Comparison of ENCODE assay signal across 8 mouse cellular contexts in genomic region chr10:127338930-127339682, GRCm38 (mm10). TPM values are rescaled to one million over a fixed set of nuclear protein-coding genes. Genes with fewer than 3 reads are reported as not detected.
A peak's percentile ranks its signal among the peaks of the same experiment; 100 is the strongest.
DNase-seq lines count a peak whose midpoint lies in the region; ATAC-seq lines count a peak whose summit lies in the region.

No protein-coding gene starts in this region.

- WGBS in heart, embryonic 13.5 days = under 1% methylated on average over 31 of the region's 31 CpGs
- under 1% methylated on average over 31 of the region's 31 CpGs for WGBS in liver, embryonic 13.5 days (ENCODE audit: insufficient replicate concordance)
- WGBS in stomach, embryonic 16.5 days = under 1% methylated on average over 30 of the region's 31 CpGs

- H3K27me3 ChIP-seq in heart, embryonic 13.5 days (replicated peaks) = peaks cover 67% of the 10 kb centered on the region
- H3K27me3 ChIP-seq in liver, embryonic 13.5 days = peaks cover 66% of the 10 kb centered on the region
- no peaks in the 10 kb centered on the region for H3K27me3 ChIP-seq in stomach, embryonic 16.5 days (ENCODE audit: control insufficient read depth, insufficient read depth, low read length)

- no peak overlapping the region for H3K27ac ChIP-seq in brown adipose tissue, adult 24 weeks (replicated peaks; ENCODE audit: low read depth, low read length)
- peak overlapping the region; percentile 53; the same call in 1 of the 2 replicates for H3K27ac ChIP-seq in heart, embryonic 13.5 days (replicated peaks)
- 0 out of 2 replicates have a peak overlapping the region, but pooled peaks have one; percentile 39 for H3K27ac ChIP-seq in liver, embryonic 13.5 days
- peak overlapping the region; percentile 89 for H3K27ac ChIP-seq in stomach, embryonic 16.5 days (ENCODE audit: low read length)

- peak overlapping the region; percentile 52 for H3K4me3 ChIP-seq in brown adipose tissue, adult 24 weeks (ENCODE audit: insufficient read depth, low read depth, low read length)
- peak overlapping the region; percentile 57 for H3K4me3 ChIP-seq in heart, embryonic 13.5 days
- peak overlapping the region; percentile 51 for H3K4me3 ChIP-seq in liver, embryonic 13.5 days (replicated peaks)
- peak overlapping the region; percentile 57 for H3K4me3 ChIP-seq in stomach, embryonic 16.5 days (replicated peaks; ENCODE audit: low read length)

- no peaks in the 10 kb centered on the region for H3K9me3 ChIP-seq in heart, embryonic 13.5 days
- no peaks in the 10 kb centered on the region for H3K9me3 ChIP-seq in liver, embryonic 13.5 days (replicated peaks)
- H3K9me3 ChIP-seq in stomach, embryonic 16.5 days (replicated peaks; ENCODE audit: control insufficient read depth, low read length) = no peaks in the 10 kb centered on the region

- H3K36me3 ChIP-seq in heart, embryonic 13.5 days = no peaks in the 10 kb centered on the region
- H3K36me3 ChIP-seq in liver, embryonic 13.5 days = no peaks in the 10 kb centered on the region
- H3K36me3 ChIP-seq in stomach, embryonic 16.5 days (ENCODE audit: control insufficient read depth, insufficient read depth, low read length) = no peaks in the 10 kb centered on the region

- no peaks in the 10 kb centered on the region for H3K4me1 ChIP-seq in brown adipose tissue, adult 24 weeks (ENCODE audit: control insufficient read depth, insufficient read depth, insufficient read length, low read length)
- H3K4me1 ChIP-seq in heart, embryonic 13.5 days = peaks cover 34% of the 10 kb centered on the region
- H3K4me1 ChIP-seq in liver, embryonic 13.5 days (replicated peaks) = peaks cover 36% of the 10 kb centered on the region
- peaks cover 7% of the 10 kb centered on the region for H3K4me1 ChIP-seq in stomach, embryonic 16.5 days (ENCODE audit: control insufficient read depth, insufficient read depth, low read length)

- DNase-seq in fat pad, adult 2 months (ENCODE audit: extremely low read depth, low read depth, low spot score) = peak; percentile 51
- DNase-seq in kidney, postnatal 10 days = peak; percentile 93
- peak; percentile 72 for DNase-seq in liver, embryonic 13.5 days
- DNase-seq in neural tube, embryonic 10.5 days (ENCODE audit: extremely low spot score, low spot score) = peak; percentile 86

- H3K4me2 ChIP-seq in heart, embryonic 13.5 days = peak overlapping the region; percentile 96
- peak overlapping the region; percentile 71 for H3K4me2 ChIP-seq in liver, embryonic 13.5 days
- peak overlapping the region; percentile 73 for H3K4me2 ChIP-seq in stomach, embryonic 16.5 days (ENCODE audit: low read depth, low read length)

- peak overlapping the region; percentile 71 for H3K9ac ChIP-seq in heart, embryonic 13.5 days
- H3K9ac ChIP-seq in liver, embryonic 13.5 days = peak overlapping the region; percentile 45; the same call in 1 of the 2 replicates
- peak overlapping the region; percentile 66 for H3K9ac ChIP-seq in stomach, embryonic 16.5 days (ENCODE audit: low read length)

- ATAC-seq in CD4-positive, CD25-positive, alpha-beta regulatory T cell, adult 4 months = peak; percentile 83
- peak; percentile 53; the same call in 1 of the 2 replicates for ATAC-seq in heart, embryonic 13.5 days (ENCODE audit: extremely low read depth, insufficient number of reproducible peaks, low FRiP score, low TSS enrichment)
- peak; percentile 70 for ATAC-seq in liver, embryonic 13.5 days (ENCODE audit: low read depth)
- peak; percentile 73 for ATAC-seq in stomach, embryonic 16.5 days (ENCODE audit: insufficient read depth, low FRiP score)

RNA-seq across cellular contexts. Expression of gene Gli1, which starts 2.7 kb away (rescaled TPM):
- under 1 TPM; 0.19 to 0.75 TPM for polyA plus RNA-seq in CD4-positive, CD25-positive, alpha-beta regulatory T cell, adult 4 months (2017; shearing (Covaris generic))
- 0.79 TPM in 1 of 2 replicates, not detected in the other for polyA plus RNA-seq in brown adipose tissue, adult 24 weeks (2012; ENCODE audit: insufficient read depth, insufficient read length, missing spikeins)
- 0.93 and 1.4 TPM in 2 replicates for polyA plus RNA-seq in heart, embryonic 13.5 days (2015; fragmentation: Nextera tagmentation; extraction: Ambion mirVana)
- 0.21 and 0.31 TPM in 2 replicates for polyA plus RNA-seq in liver, embryonic 13.5 days (2015; fragmentation: Nextera tagmentation; extraction: Ambion mirVana)
- polyA plus RNA-seq in stomach, embryonic 16.5 days (2015; fragmentation: Nextera tagmentation; extraction: Ambion mirVana) = 9.8 and 9.9 TPM in 2 replicates

RNA-seq across cellular contexts. Expression of gene Inhbe, which starts 15.1 kb away (rescaled TPM):
- not detected for polyA plus RNA-seq in CD4-positive, CD25-positive, alpha-beta regulatory T cell, adult 4 months (2017; shearing (Covaris generic))
- polyA plus RNA-seq in brown adipose tissue, adult 24 weeks (2012; ENCODE audit: insufficient read depth, insufficient read length, missing spikeins) = not detected in 2 replicates
- 0.06 TPM in 1 of 2 replicates, not detected in the other for polyA plus RNA-seq in heart, embryonic 13.5 days (2015; fragmentation: Nextera tagmentation; extraction: Ambion mirVana)
- polyA plus RNA-seq in liver, embryonic 13.5 days (2015; fragmentation: Nextera tagmentation; extraction: Ambion mirVana) = 0.32 and 0.38 TPM in 2 replicates
- 0.06 TPM in 1 of 2 replicates, not detected in the other for polyA plus RNA-seq in stomach, embryonic 16.5 days (2015; fragmentation: Nextera tagmentation; extraction: Ambion mirVana)

RNA-seq across cellular contexts. Expression of gene Arhgap9, which starts 17.3 kb away (rescaled TPM):
- polyA plus RNA-seq in CD4-positive, CD25-positive, alpha-beta regulatory T cell, adult 4 months (2017; shearing (Covaris generic)) = 100 to 1,000 TPM in 1 of 2 experiments, 10 to 100 TPM in 1; 92.4 to 118 TPM
- 0.87 and 1.9 TPM in 2 replicates for polyA plus RNA-seq in brown adipose tissue, adult 24 weeks (2012; ENCODE audit: insufficient read depth, insufficient read length, missing spikeins)
- 1.7 and 1.9 TPM in 2 replicates for polyA plus RNA-seq in heart, embryonic 13.5 days (2015; fragmentation: Nextera tagmentation; extraction: Ambion mirVana)
- 14.0 and 15.1 TPM in 2 replicates for polyA plus RNA-seq in liver, embryonic 13.5 days (2015; fragmentation: Nextera tagmentation; extraction: Ambion mirVana)
- 4.2 and 6.6 TPM in 2 replicates for polyA plus RNA-seq in stomach, embryonic 16.5 days (2015; fragmentation: Nextera tagmentation; extraction: Ambion mirVana)

RNA-seq across cellular contexts. Expression of gene Mars, which starts 27.5 kb away (rescaled TPM):
- polyA plus RNA-seq in CD4-positive, CD25-positive, alpha-beta regulatory T cell, adult 4 months (2017; shearing (Covaris generic)) = 10 to 100 TPM; 20.4 to 33.2 TPM
- 51.3 and 67.4 TPM in 2 replicates for polyA plus RNA-seq in brown adipose tissue, adult 24 weeks (2012; ENCODE audit: insufficient read depth, insufficient read length, missing spikeins)
- 84.0 and 86.4 TPM in 2 replicates for polyA plus RNA-seq in heart, embryonic 13.5 days (2015; fragmentation: Nextera tagmentation; extraction: Ambion mirVana)
- 150 and 166 TPM in 2 replicates for polyA plus RNA-seq in liver, embryonic 13.5 days (2015; fragmentation: Nextera tagmentation; extraction: Ambion mirVana)
- polyA plus RNA-seq in stomach, embryonic 16.5 days (2015; fragmentation: Nextera tagmentation; extraction: Ambion mirVana) = 98.9 and 104 TPM in 2 replicates

RNA-seq across cellular contexts. Expression of gene Inhbc, which starts 31.1 kb away (rescaled TPM):
- not detected for polyA plus RNA-seq in CD4-positive, CD25-positive, alpha-beta regulatory T cell, adult 4 months (2017; shearing (Covaris generic))
- not detected in 2 replicates for polyA plus RNA-seq in brown adipose tissue, adult 24 weeks (2012; ENCODE audit: insufficient read depth, insufficient read length, missing spikeins)
- not detected in 2 replicates for polyA plus RNA-seq in heart, embryonic 13.5 days (2015; fragmentation: Nextera tagmentation; extraction: Ambion mirVana)
- 1.6 and 2.0 TPM in 2 replicates for polyA plus RNA-seq in liver, embryonic 13.5 days (2015; fragmentation: Nextera tagmentation; extraction: Ambion mirVana)
- polyA plus RNA-seq in stomach, embryonic 16.5 days (2015; fragmentation: Nextera tagmentation; extraction: Ambion mirVana) = 0.15 and 0.27 TPM in 2 replicates
